Mouse (Mus musculus): ENCODE results near the gene Dmrtc2. TPM values are rescaled to one million over a fixed set of nuclear protein-coding genes. Genes with fewer than 3 reads are reported as not detected.
"Not testable (repeated sequence)": the region's sequence is repeated elsewhere in the genome, so short reads cannot be mapped to it uniquely, and the experiment has no call there.

Gene Dmrtc2
- total RNA-seq (2021), result not detected
- long read RNA-seq, result 0 reads

- DNase-seq (ENCODE audit: low spot score in 2 of 2), result no peak
Observed at GRCm38 (mm10) chr7:24869532-24870165, at the start of gene Dmrtc2, which contains the start of gene Lypd4. TSS of gene Dmrtc2 (plus strand) at chr7:24870057. TSS of gene Lypd4 (minus strand) at chr7:24869941.

DNA sequence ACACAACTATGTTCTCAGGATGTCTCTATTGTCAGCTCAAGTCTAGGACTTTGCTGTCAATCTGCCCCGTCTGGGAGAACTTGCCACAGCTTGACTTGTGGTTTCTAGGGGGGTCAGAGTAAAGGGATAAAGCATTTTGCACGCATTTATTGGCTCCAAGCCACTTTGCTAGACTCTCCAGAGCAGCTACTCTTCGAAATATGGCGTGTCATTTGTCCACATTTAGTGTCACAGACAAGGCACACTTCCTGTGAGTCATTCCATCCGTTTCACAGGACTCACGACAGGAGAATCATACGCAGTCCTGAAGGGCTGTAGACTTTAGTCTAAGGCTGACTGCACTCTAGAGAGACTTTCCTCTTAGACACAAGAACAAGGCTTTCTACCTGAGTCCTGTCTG is 45.4 kb upstream of the Dmrtc2 start:
- no peak for DNase-seq (ENCODE audit: low spot score in 2 of 2)

- no peak for DNase-seq (ENCODE audit: low spot score in 2 of 2)
Observed at GRCm38 (mm10) chr7:24827181-24827580, 42.7 kb upstream of the Dmrtc2 start.

DNA sequence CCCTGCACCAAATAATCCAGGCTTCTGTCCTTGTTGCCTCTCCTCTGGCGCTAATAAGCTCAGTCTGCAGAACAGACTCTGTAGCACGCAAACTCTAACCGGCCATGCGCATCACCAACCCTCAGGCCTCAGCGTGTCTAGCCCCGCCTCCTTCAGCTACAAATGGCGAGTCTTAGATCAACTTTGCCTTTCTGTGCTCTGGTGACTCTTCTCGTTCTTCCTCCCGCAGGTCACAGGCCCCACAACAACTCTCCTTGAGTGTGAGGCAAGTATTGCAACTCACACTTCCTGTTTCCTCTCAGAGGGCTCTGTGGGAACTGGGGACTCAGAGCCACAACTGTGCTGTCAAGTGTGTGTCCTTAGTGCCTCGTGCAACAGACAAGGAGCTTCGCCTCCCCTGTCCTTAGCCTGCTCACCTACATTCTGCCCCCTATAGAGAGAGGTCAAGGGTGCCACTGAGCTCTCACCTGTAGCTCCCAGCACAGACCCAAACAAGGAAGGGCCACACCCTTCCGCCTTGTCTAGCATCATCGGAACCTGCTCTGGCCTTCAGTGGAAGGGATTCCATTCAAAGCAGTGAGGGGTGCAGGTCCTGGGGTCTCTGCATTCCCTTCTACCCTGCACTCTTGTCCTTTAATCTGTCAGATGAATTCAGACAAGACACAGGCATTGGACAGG is 31.0 kb upstream of the Dmrtc2 start:
- DNase-seq (ENCODE audit: low spot score in 2 of 2), result not testable (repeated sequence)

DNA sequence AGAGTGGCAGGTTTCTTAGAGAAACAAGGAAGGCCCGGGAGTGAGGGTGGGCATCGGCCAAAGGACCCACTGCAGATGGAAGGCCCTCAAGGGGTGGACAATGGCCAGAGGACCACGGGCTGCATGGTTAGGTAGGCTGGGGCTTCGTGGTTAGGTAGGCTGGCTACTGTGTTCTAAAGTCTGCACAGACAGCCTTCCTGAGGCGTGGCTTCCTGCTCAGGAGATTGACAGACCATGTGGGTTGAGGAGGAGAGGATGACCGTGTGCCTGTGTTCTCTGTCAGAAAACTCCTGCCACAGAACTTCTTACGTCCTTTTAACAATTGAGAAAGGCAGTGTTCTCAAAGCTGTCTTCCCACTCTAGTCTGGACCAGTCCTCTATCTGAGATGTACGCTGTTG is 30.4 kb upstream of the Dmrtc2 start:
- no peak for DNase-seq (ENCODE audit: low spot score in 2 of 2)

- DNase-seq (ENCODE audit: low spot score in 2 of 2), result no peak
Observed at GRCm38 (mm10) chr7:24840331-24840730, 29.5 kb upstream of the Dmrtc2 start.

DNA sequence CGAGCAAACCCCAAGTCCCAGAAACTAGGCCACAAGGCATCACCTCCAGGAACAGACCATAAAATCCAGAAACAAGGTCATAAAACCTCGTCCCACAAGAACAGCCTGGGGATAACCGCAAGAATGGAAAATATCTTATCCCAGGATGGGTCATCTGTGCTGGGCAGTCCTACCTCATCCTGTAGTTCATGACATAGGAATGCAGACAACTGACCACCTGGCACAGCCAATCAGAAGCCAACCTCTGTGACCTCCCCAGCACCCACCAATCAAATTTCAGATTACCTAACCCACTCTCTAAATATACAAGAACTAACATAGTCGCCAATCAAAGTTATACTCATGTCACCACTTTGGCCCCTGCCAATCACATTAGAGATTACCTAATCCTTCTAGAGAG is 28.8 kb upstream of the Dmrtc2 start:
- no peak for DNase-seq (ENCODE audit: low spot score in 2 of 2)

DNA sequence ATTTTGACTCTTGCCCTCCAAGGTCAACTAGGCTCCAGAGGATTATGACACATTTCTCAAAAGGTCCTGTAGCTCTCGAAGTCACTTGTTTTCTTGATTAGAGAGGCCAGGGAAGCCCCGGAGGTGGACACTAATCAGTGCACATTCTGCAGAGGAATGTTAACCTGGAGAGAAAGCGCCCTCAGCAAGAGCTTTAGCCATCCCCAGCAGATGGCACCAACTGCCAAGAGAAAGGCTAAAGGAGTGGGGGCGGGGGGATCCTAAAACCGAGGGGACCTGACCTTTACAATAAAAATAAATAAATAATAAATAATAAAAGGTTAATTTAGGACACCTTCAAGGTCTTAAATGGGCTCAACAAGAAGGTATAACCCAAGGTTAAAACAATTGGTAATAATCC is 25.7 kb upstream of the Dmrtc2 start:
- no peak for DNase-seq (ENCODE audit: low spot score in 2 of 2)

DNA sequence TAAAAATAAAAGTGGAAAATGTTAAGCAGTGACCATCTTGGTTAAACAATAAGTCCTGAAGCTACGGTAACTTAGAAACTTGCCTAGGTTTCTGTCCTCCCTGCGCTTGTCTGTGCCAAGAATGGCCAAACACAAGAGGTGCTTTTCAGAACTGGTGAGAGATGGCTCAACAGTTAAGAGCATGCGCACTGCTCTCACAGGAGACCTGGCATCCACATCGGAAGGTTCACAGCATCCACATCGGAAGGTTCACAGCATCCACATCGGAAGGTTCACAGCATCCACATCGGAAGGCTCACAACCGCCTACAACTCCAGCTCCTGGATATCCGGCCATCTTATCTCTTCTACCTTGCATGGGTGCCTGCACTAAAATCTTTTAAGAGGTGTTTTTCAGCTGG is 24.7 kb upstream of the Dmrtc2 start:
- DNase-seq (ENCODE audit: low spot score in 2 of 2), result no peak

GRCm38 (mm10) chr7:24845713-24846112 is 24.1 kb upstream of the Dmrtc2 start:
- DNase-seq (ENCODE audit: low spot score in 2 of 2), result peak in 1 of 2 experiments; percentile 3

GRCm38 (mm10) chr7:24846576-24846975 is 23.3 kb upstream of the Dmrtc2 start:
- DNase-seq (ENCODE audit: low spot score in 2 of 2), result not testable (repeated sequence)

DNA sequence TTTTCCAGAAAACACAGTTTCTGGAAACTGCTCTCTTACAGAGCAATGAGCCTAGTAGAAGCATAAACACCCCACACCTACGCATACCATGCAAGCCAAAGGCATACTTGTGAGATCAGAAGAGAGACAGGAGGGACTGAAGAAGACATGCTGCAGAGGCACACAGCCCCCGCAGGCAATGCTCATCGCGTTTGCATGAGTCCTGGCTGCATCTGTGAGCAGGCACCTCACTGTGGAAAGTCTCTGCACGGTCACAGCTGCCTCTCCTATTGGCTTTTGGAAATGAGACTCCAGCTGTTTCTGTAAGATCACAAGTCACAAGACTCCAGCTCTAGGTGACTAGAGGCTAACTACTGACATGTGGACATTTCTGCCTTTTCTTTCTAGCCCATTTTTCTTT is 19.7 kb upstream of the Dmrtc2 start:
- peak; percentile 29 to 41 for DNase-seq (ENCODE audit: low spot score in 2 of 2)

DNA sequence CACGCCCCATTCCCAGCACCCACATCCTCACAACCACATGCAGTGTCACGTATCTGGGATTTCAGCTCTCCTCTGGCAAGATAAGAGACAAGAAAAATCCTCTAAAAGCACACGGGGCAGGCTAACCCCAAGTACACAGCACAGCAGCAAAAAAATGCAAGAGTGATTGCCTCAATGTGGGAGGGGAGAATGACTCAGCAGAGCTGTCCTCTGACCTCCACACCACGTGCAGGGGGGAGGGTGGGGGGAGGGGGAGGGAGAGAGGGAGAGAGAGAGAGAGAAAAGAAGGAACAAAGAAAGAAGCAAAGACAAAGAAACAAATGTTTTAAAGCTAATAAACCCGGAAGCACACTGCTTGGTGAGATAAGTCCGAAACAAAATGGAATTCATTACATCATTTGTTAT is 19.0 kb upstream of the Dmrtc2 start:
- DNase-seq (ENCODE audit: low spot score in 2 of 2), result no peak

DNA sequence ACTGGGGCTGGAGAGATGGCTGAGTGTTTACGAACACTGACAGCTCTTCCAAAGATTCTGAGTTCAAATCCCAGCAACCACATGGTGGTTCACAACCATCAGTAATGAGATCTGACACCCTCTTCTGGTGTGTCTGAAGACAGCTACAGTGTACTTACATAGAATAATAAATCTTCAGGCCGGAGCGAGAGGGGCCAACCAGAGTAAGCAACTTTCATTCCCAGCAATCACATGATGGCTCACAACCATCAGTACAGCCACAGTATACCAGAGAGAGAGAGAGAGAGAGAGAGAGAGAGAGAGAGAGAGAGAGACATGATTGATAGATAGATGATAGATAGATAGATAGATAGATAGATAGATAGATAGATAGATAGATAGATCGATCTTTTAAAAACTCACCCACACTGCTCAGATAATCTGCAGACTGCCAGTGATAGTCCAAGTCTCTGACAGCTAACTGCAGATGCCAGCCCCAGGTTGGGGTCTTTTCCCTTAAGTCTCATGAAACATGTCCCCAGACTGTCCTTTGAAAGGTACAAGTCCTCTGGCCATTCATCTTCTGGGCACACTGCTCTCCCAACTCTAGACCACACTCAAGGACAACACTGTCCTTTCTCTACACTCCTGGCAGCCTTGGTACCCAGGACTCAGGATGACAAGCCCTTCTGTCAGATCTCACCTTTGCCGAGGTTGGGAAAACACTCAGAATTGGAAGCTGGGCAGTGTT is 18.1 kb upstream of the Dmrtc2 start:
- no peak for DNase-seq (ENCODE audit: low spot score in 2 of 2)

- no peak for DNase-seq (ENCODE audit: low spot score in 2 of 2)
Observed at GRCm38 (mm10) chr7:24852557-24853232, 17.2 kb upstream of the Dmrtc2 start.

DNA sequence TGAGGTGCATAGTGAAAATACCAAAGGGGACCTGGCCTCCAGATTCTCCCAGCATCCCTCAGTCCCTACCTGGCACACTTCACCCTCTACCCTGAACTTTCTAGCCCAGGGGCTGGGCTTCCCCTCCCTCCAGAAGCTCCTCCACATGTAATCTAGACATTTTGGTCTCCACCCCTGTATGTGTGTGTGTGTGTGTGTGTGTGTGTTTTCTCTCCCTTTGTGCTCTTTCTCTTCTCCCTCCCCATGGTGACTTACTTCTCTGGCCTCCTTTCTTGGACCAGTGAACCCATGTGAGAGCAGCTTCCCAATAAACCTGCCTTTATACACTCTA is 16.7 kb upstream of the Dmrtc2 start:
- DNase-seq (ENCODE audit: low spot score in 2 of 2), result no peak

DNA sequence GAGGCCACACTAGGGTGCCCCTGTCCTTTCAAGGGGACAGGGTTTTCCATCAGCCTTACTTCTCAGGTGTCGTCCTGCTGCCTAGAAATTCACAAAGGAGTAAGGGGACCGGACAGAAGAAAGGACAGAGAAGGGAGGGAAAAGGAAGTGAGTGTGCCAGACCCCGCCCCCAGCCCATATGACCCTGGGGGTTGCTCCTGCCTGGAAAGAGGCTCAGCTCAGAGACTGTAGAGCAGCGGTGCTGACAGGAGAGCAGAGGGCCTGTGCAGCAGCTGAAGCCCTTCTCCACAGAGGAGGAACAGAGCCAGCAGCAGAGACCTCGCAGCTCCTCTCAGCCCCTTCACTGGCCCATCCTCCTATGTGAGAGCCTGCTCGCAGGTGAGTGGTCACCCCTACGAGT is 16.2 kb upstream of the Dmrtc2 start:
- no peak for DNase-seq (ENCODE audit: low spot score in 2 of 2)

- DNase-seq (ENCODE audit: low spot score in 2 of 2), result no peak
Observed at GRCm38 (mm10) chr7:24856460-24857120, 13.3 kb upstream of the Dmrtc2 start.

- DNase-seq (ENCODE audit: low spot score in 2 of 2), result no peak
Observed at GRCm38 (mm10) chr7:24859234-24859633, 10.6 kb upstream of the Dmrtc2 start.

- DNase-seq (ENCODE audit: low spot score in 2 of 2), result no peak
Observed at GRCm38 (mm10) chr7:24861913-24862312, 7.9 kb upstream of the Dmrtc2 start, which contains the start of gene Gm9844. TSS of gene Gm9844 (plus strand) at chr7:24862213.

DNA sequence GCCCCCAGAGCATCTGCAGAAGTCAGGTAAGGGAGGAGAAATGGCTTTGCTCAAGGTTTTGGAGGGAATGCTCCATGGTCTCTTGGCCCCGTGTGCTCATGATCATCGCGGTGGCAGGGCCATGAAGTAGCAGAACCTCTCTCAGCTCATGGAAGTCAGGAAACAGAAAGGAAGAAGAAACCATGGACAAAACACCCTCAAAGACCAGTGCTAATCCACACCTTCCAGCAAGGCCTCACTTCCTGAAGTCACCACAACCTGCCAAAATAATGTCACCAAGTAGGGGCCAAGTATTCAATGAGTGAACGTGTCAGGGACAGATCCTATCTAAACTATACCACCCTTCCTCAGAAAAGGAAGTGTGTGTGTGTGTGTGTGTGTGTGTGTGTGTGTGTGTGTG is 7.0 kb upstream of the Dmrtc2 start:
- DNase-seq (ENCODE audit: low spot score in 2 of 2), result no peak

Measured in layer of hippocampus, adult 18-20 months (tissue).